Mouse (Mus musculus) liver, embryonic 12.5 days (tissue): ENCODE measurements at regions not wholly inside any gene's neighbourhood (a gene's known extent, or its start where the extent isn't known, plus 50 kb on each side); places are given as distances from the start of the nearest gene placed in this dataset.

Source experiments
- ATAC-seq: fragments of 200-750 bp; cut with Nextera tagmentation; 2 replicates; pipeline ENCODE4 v1.8.0; 2017; ENCODE audit warnings: moderate number of reproducible peaks, mild to moderate bottlenecking, moderate library complexity
- H3K27ac ChIP-seq: fragments of 300-500 bp; sonication (generic); 2 replicates; pipeline ENCODE4 v1.5.1; 2016; ENCODE audit warnings: mild to moderate bottlenecking
- H3K27me3 ChIP-seq: fragments of 300-500 bp; sonication (generic); replicated peaks from 2 replicates; pipeline ENCODE4 v1.6.1; 2016; ENCODE audit warnings: mild to moderate bottlenecking, moderate library complexity
- H3K36me3 ChIP-seq: fragments of 300-500 bp; sonication (generic); 2 replicates; pipeline ENCODE4 v1.6.1; 2016; ENCODE audit warnings: mild to moderate bottlenecking, moderate library complexity
- H3K4me1 ChIP-seq: fragments of 300-500 bp; sonication (generic); 2 replicates; pipeline ENCODE4 v1.6.1; 2016
- H3K4me2 ChIP-seq: fragments of 300-500 bp; sonication (generic); 2 replicates; pipeline ENCODE4 v1.6.1; 2016; ENCODE audit warnings: mild to moderate bottlenecking, moderate library complexity
- H3K4me3 ChIP-seq: fragments of 300-500 bp; sonication (generic); 2 replicates; pipeline ENCODE4 v1.5.1; 2016; ENCODE audit warnings: mild to moderate bottlenecking, moderate library complexity
- H3K9ac ChIP-seq: fragments of 300-500 bp; sonication (generic); 2 replicates; pipeline ENCODE4 v1.6.1; 2016; ENCODE audit warnings: mild to moderate bottlenecking, moderate library complexity
- H3K9me3 ChIP-seq: fragments of 300-500 bp; sonication (generic); replicated peaks from 2 replicates; pipeline ENCODE4 v1.6.1; 2016; ENCODE audit warnings: mild to moderate bottlenecking, moderate library complexity
- WGBS: fragments of 180-500 bp; shearing (Covaris S2); methylation state at CpG from one replicate; pipeline ENCODE4 v1.1.7; 2016; ENCODE audit not compliant: insufficient replicate concordance; 5-methylcytosine and 5-hydroxymethylcytosine counted together

- no peaks in the 10 kb centered on the region for H3K9me3 ChIP-seq
- no peak overlapping the region for H3K4me3 ChIP-seq
- no peak overlapping the region for H3K4me2 ChIP-seq
- 56% methylated on average over 9 of the region's 9 CpGs for WGBS
- no peak overlapping the region for H3K27ac ChIP-seq
- H3K36me3 ChIP-seq: no peaks in the 10 kb centered on the region
- no peak for ATAC-seq
- no peaks in the 10 kb centered on the region for H3K27me3 ChIP-seq
- H3K4me1 ChIP-seq: no peaks in the 10 kb centered on the region
- no peak overlapping the region for H3K9ac ChIP-seq
Observed at GRCm38 (mm10) chr10:9134293-9135021, 248.6 kb upstream of the Sash1 start.

- Histone ChIP-seq H3K36me3 (no peaks in the 10 kb centered on the region), H3K9ac (no peak overlapping the region), H3K27ac (no peak overlapping the region), H3K9me3 (no peaks in the 10 kb centered on the region), H3K4me1 (no peaks in the 10 kb centered on the region), H3K4me2 (no peak overlapping the region), H3K4me3 (no peak overlapping the region), H3K27me3 (no peaks in the 10 kb centered on the region)
- 35% methylated on average over 2 of the region's 2 CpGs for WGBS
- no peak for ATAC-seq
Observed at GRCm38 (mm10) chr10:9130061-9130460, 244.2 kb upstream of the Sash1 start.

GRCm38 (mm10) chr10:9119249-9119648, 233.4 kb upstream of the Sash1 start:
- no peak for ATAC-seq
- no peak overlapping the region for H3K9ac ChIP-seq
- H3K4me3 ChIP-seq: no peak overlapping the region
- no peak overlapping the region for H3K4me2 ChIP-seq
- H3K4me1 ChIP-seq: no peaks in the 10 kb centered on the region
- no peak overlapping the region for H3K27ac ChIP-seq
- no peaks in the 10 kb centered on the region for H3K27me3 ChIP-seq
- no peaks in the 10 kb centered on the region for H3K36me3 ChIP-seq
- H3K9me3 ChIP-seq: no peaks in the 10 kb centered on the region
- 52% methylated on average over 4 of the region's 4 CpGs for WGBS

DNA sequence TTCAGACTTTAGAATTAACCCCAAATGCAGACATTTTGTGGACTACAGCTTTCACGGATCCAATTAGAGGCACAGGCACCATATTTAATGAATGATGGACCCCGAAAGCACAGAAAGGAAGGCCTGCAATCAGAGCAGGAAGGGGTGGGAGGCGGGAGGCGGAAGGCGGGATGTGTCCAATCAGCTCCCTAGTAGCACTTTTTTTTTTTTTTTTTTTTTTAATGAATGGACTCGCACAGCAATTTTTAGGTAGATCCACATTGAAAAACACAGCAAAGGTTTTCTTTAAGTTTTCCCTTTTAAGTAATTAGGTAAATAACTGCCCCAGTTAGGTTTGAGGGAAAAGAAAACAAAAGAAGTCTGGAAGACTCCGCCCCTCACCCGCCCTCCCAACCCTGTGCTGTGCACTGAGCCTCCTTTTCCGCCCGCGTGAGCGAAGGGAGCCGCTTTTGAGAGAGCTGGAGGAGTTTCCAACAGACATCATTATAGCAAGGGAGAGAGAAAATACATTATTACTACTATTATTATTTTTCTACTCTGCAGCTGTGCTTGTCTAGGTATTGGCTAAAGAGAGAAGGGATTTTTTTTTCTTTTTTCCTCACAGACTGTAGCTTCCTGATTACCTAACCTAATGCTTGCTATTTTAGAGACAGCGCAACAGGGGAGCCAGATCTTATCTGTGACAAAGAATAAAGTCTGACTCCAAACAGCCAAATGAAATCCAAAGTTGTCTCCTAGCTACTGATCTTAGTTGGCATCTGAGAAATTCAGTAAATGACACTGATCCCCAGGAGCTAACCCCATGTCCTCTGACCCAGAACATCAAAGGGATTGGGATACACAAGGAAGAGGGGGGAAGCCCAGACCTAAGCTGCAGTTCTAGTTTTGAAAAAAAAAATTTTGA, 232.0 kb upstream of the Sash1 start:
- Histone ChIP-seq H3K9me3 (no peaks in the 10 kb centered on the region), H3K36me3 (no peaks in the 10 kb centered on the region), H3K9ac (no peak overlapping the region), H3K4me2 (peak overlapping the region; percentile 38), H3K27me3 (no peaks in the 10 kb centered on the region), H3K4me3 (no peak overlapping the region), H3K27ac (no peak overlapping the region), H3K4me1 (no peaks in the 10 kb centered on the region)
- 18% methylated on average over 14 of the region's 14 CpGs for WGBS
- ATAC-seq: no peak

DNA sequence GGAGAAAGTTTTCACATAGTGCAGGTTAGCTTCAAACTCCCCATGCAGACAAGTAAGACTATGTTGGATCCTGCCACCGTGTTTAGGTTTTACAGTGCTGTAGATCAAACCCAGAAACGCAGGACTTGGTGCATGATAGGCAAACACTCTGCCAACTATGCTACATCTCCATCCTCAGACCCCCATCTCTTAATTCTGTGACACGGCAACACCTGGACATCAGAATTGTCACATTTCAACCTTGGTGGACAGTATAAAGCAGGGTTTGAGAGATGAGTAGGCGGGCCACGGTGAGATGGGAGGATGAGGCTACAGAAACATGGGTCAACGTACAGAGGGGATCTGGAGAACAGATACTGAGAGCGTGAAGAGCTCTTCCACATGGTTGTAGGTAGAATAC, 231.3 kb upstream of the Sash1 start:
- H3K9me3 ChIP-seq: no peaks in the 10 kb centered on the region
- H3K27me3 ChIP-seq: no peaks in the 10 kb centered on the region
- ATAC-seq: no peak
- no peak overlapping the region for H3K4me2 ChIP-seq
- no peak overlapping the region for H3K9ac ChIP-seq
- H3K4me3 ChIP-seq: no peak overlapping the region
- H3K27ac ChIP-seq: no peak overlapping the region
- H3K36me3 ChIP-seq: no peaks in the 10 kb centered on the region
- no peaks in the 10 kb centered on the region for H3K4me1 ChIP-seq
- WGBS: 74% methylated on average over 7 of the region's 7 CpGs

- no peak overlapping the region for H3K27ac ChIP-seq
- no peak overlapping the region for H3K4me3 ChIP-seq
- H3K4me2 ChIP-seq: no peak overlapping the region
- no peaks in the 10 kb centered on the region for H3K36me3 ChIP-seq
- H3K9ac ChIP-seq: no peak overlapping the region
- H3K4me1 ChIP-seq: no peaks in the 10 kb centered on the region
- no peaks in the 10 kb centered on the region for H3K9me3 ChIP-seq
- whole genome bisulfite sequencing: 62% methylated on average over 5 of the region's 5 CpGs
- no peak for ATAC-seq
- H3K27me3 ChIP-seq: no peaks in the 10 kb centered on the region
Observed at GRCm38 (mm10) chr10:9113706-9114105, 227.8 kb upstream of the Sash1 start.

- 70% methylated on average over 3 of the region's 3 CpGs for WGBS
- H3K27me3 ChIP-seq: no peaks in the 10 kb centered on the region
- no peak overlapping the region for H3K4me3 ChIP-seq
- no peaks in the 10 kb centered on the region for H3K36me3 ChIP-seq
- no peaks in the 10 kb centered on the region for H3K9me3 ChIP-seq
- no peak overlapping the region for H3K27ac ChIP-seq
- no peak overlapping the region for H3K4me2 ChIP-seq
- ATAC-seq: no peak
- no peaks in the 10 kb centered on the region for H3K4me1 ChIP-seq
- H3K9ac ChIP-seq: no peak overlapping the region
Observed at GRCm38 (mm10) chr10:9111051-9111450, 225.2 kb upstream of the Sash1 start.

GRCm38 (mm10) chr10:9096207-9096606, 210.3 kb upstream of the Sash1 start:
- Histone ChIP-seq H3K9me3 (no peaks in the 10 kb centered on the region), H3K27me3 (no peaks in the 10 kb centered on the region), H3K9ac (no peak overlapping the region), H3K4me3 (no peak overlapping the region), H3K4me1 (no peaks in the 10 kb centered on the region), H3K4me2 (no peak overlapping the region), H3K27ac (no peak overlapping the region), H3K36me3 (no peaks in the 10 kb centered on the region)
- ATAC-seq: no peak
- 69% methylated on average over 2 of the region's 2 CpGs for WGBS

GRCm38 (mm10) chr10:9095163-9095562, 209.3 kb upstream of the Sash1 start:
- Histone ChIP-seq H3K27me3 (no peaks in the 10 kb centered on the region), H3K4me2 (no peak overlapping the region), H3K9ac (no peak overlapping the region), H3K4me1 (no peaks in the 10 kb centered on the region), H3K27ac (no peak overlapping the region), H3K36me3 (no peaks in the 10 kb centered on the region), H3K4me3 (no peak overlapping the region), H3K9me3 (no peaks in the 10 kb centered on the region)
- 65% methylated on average over 6 of the region's 6 CpGs for WGBS
- ATAC-seq: no peak

- Histone ChIP-seq H3K9ac (no peak overlapping the region), H3K9me3 (no peaks in the 10 kb centered on the region), H3K4me3 (no peak overlapping the region), H3K27me3 (no peaks in the 10 kb centered on the region), H3K4me1 (no peaks in the 10 kb centered on the region), H3K36me3 (no peaks in the 10 kb centered on the region), H3K4me2 (no peak overlapping the region), H3K27ac (no peak overlapping the region)
- WGBS: 65% methylated on average over 10 of the region's 10 CpGs
- no peak for ATAC-seq
Observed at GRCm38 (mm10) chr10:9092237-9092885, 206.5 kb upstream of the Sash1 start.

DNA sequence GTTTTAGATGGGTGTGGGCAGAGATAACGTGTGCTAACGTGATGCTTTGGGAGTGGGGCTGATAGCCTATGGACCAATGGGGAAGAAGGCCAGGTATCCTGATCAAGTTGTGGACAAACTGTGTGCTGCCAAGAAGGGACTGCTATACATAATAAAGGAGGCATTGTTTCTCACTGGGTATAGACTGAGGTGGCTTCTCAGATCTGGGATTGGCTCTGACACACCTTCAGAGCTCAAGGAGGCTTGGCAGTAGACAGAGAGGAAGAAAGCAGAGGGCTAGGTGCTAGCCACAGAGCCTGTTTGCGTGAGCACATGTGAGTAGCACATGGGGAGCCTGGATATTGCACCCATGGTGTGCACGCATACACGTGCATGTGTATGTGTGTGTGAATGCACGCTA, 205.1 kb upstream of the Sash1 start:
- no peak overlapping the region for H3K4me2 ChIP-seq
- H3K36me3 ChIP-seq: no peaks in the 10 kb centered on the region
- H3K27me3 ChIP-seq: no peaks in the 10 kb centered on the region
- H3K27ac ChIP-seq: no peak overlapping the region
- H3K4me1 ChIP-seq: no peaks in the 10 kb centered on the region
- no peaks in the 10 kb centered on the region for H3K9me3 ChIP-seq
- H3K4me3 ChIP-seq: no peak overlapping the region
- H3K9ac ChIP-seq: no peak overlapping the region
- WGBS: 65% methylated on average over 6 of the region's 6 CpGs
- no peak for ATAC-seq

- H3K4me2 ChIP-seq: no peak overlapping the region
- WGBS: 70% methylated on average over 3 of the region's 3 CpGs
- no peaks in the 10 kb centered on the region for H3K36me3 ChIP-seq
- ATAC-seq: no peak
- no peak overlapping the region for H3K9ac ChIP-seq
- no peaks in the 10 kb centered on the region for H3K27me3 ChIP-seq
- no peaks in the 10 kb centered on the region for H3K9me3 ChIP-seq
- H3K27ac ChIP-seq: no peak overlapping the region
- H3K4me1 ChIP-seq: no peaks in the 10 kb centered on the region
- no peak overlapping the region for H3K4me3 ChIP-seq
Observed at GRCm38 (mm10) chr10:9087871-9088270, 202.0 kb upstream of the Sash1 start.
